Mouse (Mus musculus) adipocyte (in vitro differentiated cells): ENCODE data around the gene Stard8.
"Not testable (repeated sequence)": the region's sequence is repeated elsewhere in the genome, so short reads cannot be mapped to it uniquely, and the experiment has no call there.

ENCODE experiments used
- DNase-seq: peaks from one replicate; pipeline ENCODE4 v3.0.0-alpha.2; 2016; ENCODE audit warnings: low spot score

Gene Stard8

DNA sequence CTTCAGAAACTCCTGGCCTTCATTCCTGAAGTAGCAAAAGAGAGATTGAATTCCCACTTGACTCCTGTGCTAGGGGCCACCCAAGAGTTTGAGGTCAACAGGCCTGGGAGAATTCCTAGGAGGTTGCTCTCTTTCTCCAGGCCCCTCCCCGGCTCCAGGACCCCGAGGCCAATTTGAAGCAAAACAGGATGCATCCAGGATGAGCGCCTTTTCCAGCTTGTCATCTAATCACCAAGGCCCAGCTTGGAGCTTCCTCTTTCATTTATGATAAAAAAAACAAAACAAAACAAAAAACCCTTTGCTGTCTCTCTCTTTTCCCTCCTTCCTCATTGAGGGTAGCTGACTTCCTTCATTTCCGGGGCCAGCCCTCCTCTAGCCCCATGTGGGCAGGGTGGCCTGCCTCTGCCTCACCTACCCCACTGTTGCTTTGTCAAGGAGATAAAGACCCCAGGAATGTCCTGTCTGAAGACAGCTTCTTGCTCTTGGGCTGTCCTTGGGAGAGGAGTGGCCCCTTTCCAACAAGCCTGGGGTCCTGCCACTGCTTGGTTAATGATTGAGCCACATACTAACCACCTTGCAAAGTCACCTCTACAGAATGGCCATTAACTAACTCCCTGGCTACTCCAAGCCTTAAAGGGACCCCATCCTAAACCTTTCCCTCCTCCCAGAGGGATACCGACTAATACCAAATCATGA, 43.5 kb downstream of the Stard8 start:
- no peak for DNase-seq

DNA sequence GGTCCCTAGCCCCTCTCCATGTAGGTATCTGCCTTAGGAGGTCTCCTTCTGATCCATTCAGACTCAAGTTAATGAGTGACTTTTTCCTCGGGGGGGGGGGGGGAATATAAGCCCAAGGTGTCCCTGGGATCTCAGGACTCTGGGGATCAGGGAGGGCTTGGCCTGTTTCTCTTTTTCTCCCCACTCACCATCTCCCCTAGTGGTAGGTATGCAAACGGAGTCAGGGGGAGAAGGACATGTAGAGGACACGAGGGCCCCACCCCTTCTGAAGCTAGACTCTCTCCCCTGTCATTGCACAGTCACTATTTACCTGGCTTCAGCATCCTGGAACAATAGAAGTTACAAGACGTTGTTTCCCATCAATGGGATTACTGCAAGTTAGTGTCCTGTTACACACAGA, 45.1 kb downstream of the Stard8 start:
- DNase-seq = no peak

DNA sequence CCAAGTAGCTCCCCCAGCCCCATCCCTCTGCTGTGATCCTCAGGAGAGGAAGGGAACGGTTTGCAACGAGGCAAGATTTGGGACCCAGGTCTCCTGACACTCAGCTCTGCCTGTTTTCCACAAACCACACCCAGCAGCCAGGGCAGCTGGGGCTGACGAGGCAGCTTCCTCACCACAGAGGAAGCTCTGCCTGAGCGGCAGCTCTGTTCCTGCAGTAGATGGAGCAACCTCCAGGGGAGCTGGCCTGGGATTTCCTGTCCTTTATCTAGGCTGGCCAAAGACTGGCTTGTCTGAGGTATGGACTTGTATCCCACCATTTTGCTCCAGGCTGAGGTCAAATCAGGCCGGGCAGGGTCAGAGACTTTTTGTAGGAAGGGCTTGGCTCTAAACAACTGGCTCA, 46.2 kb downstream of the Stard8 start:
- DNase-seq = no peak

DNA sequence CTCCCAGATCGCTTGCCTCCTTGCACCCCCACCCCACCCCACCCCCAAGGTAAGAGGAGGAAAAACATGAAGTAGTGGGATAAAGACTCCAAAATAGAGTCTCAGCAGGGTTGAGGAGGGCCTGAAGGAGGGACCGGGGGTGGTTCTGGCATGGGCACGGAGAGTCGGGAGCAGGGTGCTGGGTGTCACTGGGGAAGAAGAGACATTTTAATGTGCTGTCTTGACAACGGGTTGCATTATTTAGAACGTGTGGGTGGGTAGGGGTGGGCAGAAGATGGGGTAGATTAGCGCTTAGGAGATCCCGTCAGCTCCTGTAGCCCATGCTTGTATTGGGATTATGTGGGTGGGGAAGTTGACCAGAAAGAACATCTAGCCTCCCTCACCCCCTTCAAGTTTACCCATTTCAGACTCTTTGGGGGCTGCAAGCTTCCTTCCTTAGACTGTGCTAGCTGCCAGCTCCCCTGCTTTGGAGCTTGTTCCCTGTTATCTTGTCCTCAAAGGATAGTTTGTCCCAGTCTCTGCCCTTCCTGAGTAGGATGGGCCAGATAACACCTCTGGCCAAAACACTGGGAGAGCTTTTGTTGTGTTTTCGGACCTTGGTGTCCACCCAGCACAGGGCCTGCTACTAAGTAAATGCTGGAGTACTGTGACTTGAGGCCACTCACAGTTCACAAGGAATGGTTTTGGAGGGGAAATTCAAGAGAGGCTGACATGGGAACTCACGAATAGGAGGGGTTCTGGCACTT, 47.9 kb downstream of the Stard8 start:
- no peak for DNase-seq

DNA sequence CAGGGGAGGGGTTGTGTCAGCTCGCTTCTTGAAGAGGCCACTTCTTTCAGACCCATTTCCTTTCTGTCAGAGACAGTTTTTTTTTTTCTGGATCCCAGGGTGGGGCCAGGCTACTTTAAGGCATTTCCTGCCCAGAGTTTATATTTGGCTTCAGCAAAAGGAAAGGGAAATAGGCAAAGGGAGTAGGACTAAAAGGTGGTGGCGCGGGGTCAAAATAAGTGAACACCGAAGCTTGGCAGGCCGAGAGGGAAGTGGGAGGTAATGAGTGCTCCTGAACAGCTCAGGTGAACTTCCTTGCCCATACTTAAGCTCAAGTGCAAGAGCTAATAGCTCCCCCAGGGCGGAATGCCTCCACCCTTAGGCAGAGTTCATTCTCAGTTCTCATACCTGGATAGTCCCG, 49.2 kb downstream of the Stard8 start:
- DNase-seq = no peak

- DNase-seq = no peak
Observed at GRCm38 (mm10) chrX:99054512-99054911, 51.5 kb downstream of the Stard8 start.

DNA sequence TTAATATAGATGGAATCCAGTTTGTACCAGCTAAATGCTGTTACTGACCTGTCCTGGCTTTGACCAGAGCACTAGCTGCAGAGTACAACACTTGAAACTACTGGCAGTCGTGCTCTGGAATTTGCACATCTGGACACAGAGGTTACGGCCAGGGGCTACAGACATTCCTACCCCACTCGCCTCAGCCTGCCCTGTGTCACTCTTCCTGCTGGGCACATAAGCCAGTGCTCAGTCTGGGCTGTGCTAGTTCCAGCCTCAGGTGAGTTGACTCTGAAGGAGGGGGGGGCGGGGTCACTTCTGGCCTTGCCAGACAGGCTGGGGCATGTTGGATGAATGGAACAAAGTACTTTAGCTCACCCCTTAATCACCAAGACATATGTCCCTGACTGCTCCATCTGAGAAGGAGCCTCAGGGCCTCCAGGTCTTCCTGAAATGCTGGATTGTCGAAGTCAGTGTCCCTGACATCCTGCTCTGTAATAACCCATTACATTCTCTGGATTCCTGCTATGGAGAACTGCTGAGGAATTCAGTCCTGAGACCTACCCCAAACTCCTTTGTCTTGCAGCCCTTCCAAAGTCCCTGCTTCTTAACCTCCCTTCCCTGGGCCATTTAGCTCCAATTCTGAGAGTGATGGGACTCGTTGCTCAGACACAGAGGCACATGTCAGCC, 54.9 kb downstream of the Stard8 start:
- no peak for DNase-seq

DNA sequence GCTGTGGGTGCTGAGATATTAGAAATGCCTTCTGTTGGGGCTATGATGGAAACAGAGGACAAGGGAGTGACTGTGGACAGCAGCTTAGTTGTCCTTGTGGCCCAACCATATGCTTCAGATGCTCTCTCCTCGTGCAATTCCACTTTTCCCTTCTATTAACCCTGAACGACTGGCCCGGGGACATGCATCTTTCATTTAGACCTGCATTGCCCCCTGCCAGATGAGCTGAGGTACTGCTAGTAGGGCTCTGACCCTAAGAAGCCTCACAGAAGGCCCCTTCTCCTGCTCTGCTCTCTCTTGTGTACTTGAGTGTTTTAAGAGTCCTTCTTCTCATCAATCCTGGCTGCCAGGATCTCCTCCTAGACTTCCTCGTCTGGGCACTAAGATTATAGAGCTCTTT, 56.1 kb downstream of the Stard8 start:
- DNase-seq = no peak

DNA sequence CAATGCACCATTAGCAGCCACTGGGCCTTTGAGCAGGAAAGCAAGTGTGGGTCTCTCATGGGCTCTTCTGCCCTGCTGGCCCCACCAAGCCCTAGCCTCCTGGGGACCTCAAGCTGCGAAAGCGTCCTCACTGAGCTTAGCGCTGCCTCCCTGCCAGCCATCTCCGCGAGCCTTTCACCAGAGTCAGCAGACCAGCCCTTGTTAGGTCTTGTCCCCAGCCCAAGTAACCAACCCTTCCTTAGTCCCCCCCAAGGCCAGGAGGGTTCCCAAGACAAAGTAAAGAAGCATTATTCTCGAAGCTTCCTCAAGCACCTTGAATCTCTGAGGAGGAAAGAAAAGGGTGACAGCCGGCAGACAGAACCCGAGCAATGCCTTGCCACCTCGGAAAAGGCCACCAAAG, 62.5 kb downstream of the Stard8 start:
- no peak for DNase-seq

GRCm38 (mm10) chrX:99066550-99066949, 63.5 kb downstream of the Stard8 start:
- no peak for DNase-seq

DNA sequence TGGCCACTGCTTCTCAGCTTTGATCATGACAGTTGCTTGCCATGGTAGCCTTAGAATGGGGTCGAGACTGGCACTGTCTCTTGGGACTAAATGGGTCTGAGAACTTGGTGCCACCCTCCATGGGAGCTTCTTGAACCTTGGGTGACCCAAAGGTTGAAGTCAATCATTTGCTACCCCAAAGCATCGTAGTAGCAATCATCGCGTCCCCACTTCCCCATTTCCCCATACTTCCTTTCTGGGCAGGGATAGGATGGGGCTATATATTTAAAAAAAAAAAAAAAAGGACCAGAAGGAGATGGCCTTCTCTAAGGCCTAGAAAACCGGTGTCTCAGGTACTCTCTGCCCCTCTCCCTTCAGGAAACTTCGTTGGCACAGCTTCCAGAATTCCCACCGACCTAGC, 64.2 kb downstream of the Stard8 start:
- no peak for DNase-seq

DNA sequence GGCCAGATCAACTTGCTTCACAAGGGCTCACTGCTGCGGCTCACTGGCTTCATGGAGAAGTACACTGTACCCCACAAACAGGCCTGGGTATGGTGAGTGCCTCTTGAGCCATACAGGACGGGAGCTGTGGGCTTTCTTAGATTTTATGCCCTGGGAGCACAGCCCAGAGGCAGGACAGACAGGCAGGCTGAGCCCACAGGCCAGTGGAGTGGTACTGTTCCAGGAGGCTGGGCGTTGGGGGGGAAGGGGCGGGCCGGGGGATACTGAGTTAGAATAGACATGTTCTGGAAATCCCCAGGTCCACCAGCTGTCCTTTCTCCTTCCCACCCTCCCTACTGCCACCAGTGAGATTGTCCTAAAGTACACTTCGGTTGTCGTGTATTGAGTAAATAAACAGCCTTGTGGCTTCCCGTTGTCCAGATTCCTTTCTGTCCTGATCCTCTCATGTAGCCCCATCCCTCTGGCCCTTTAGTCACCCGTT, 64.7 kb downstream of the Stard8 start:
- DNase-seq = no peak

DNA sequence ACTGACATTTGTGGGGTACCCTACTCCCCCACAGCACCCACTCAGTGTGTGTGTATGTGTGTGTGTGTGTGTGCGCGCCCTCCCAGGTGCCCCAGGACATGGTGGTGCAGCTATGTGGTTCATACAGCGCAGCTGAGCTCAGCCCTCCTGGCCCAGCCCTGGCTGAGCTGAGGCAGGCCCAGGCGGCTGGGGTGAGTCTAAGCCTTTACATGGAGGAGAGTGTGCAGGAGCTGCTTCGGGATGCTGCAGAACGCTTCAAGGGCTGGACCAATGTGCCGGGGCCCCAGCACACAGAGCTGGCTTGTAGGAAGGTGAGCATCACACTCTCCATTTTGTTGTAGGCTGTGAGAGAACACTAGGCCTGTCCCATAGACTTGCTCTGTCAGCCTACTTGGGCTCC, 68.1 kb downstream of the Stard8 start:
- no peak for DNase-seq

- DNase-seq = no peak
Observed at GRCm38 (mm10) chrX:99072596-99072995, 69.5 kb downstream of the Stard8 start.

DNA sequence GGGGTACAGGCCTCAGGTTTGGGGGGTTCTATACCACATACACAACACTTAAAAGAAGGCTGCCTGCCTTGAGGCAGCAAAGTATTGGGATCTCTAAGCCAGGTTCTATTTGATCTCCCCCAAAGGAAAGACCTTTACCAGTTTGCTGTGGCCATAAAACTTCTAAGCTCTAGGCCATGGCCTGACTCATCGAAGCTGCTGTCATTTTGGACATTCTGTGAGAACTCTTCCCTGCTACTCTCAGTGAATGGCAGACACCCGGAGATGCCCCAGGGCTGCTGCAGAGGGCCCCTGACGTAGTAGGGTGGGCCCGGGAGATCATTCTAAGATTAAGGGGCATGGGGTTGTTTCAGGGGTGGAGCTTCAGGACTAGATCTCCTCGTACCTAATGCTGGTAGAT, 72.1 kb downstream of the Stard8 start:
- DNase-seq = no peak

DNA sequence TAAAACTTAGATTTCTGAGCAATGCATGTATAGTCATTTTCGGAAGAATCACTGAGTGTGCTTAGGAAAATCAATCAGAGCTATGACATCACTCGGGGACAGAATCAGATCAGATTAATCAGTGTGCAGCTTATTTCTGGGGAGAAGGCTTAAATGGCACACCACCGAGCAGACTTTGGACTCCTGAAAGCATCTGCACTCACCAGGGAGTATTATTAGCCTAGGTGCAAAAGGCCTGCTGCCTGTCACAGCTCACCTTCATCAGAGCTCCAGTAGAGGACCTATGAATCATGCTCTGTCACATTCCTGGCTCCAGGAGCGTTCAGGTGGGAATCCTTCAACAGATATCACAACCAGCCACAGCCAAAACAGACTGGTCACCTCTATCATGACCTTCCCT, 73.4 kb downstream of the Stard8 start:
- no peak for DNase-seq

GRCm38 (mm10) chrX:99078374-99078892, 75.4 kb downstream of the Stard8 start:
- not testable (repeated sequence) for DNase-seq

GRCm38 (mm10) chrX:99092704-99093103, 89.7 kb downstream of the Stard8 start:
- DNase-seq = no peak

- not testable (repeated sequence) for DNase-seq
Observed at GRCm38 (mm10) chrX:99111088-99111724, 108.2 kb downstream of the Stard8 start.

GRCm38 (mm10) chrX:99119510-99119909, 116.5 kb downstream of the Stard8 start:
- no peak for DNase-seq
